Mouse (Mus musculus): ENCODE measurements around the gene Peg10.

GRCm38 (mm10) chr6:4701641-4702040 lies 45.5 kb upstream of the Peg10 start:
- TF ChIP-seq CTCF (IDR thresholded peaks at IDR 0.05; ENCODE audit: low read depth) (no peak), EP300 (IDR thresholded peaks at IDR 0.05; ENCODE audit: low read depth) (no peak)
